Mouse (Mus musculus): ENCODE data around the gene Rptor. TPM values are rescaled to one million over a fixed set of nuclear protein-coding genes. Genes with fewer than 3 reads are reported as not detected.

Rptor gene
- polyA plus RNA-seq, 1 experiment from 2014 or later = 18.6 TPM

GRCm38 (mm10) chr11:119707259-119707658 is 104.6 kb downstream of the Rptor start:
- H3K4me3 ChIP-seq (ENCODE audit: inconsistent target) = no peak overlapping the region
- H3K27ac ChIP-seq = no peak overlapping the region
- peaks cover 44% of the 10 kb centered on the region for H3K79me2 ChIP-seq (ENCODE audit: inconsistent target)
- no peaks in the 10 kb centered on the region for H3K36me3 ChIP-seq (ENCODE audit: inconsistent target)
- WGBS (ENCODE audit: missing documents) = 79% methylated on average over 1 of the region's 1 CpGs

DNA sequence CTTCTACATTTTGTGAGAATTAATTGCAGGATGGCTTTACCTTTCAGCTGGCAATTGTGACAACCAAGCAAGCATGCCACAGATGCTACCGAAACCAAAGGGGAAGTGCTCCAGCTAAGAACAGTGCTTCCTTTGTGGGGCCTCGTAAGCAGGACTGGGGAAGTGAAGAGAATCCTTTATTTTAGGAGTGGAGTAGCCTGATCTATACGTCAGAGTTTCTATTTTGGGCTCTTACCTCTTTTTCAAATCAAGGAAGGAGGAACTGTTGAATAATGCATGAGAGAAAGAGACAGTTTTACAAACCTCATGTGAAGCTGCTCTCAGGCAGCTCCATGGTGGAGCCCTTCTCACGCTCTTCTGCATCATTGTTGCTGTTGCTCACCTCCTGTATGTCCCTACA is 106.5 kb downstream of the Rptor start:
- H3K27ac ChIP-seq = peak overlapping the region; percentile 88
- peaks cover 64% of the 10 kb centered on the region for H3K79me2 ChIP-seq (ENCODE audit: inconsistent target)
- H3K4me3 ChIP-seq (ENCODE audit: inconsistent target) = no peak overlapping the region
- H3K36me3 ChIP-seq (ENCODE audit: inconsistent target) = no peaks in the 10 kb centered on the region
- 10% methylated on average over 4 of the region's 4 CpGs for WGBS (ENCODE audit: missing documents)

GRCm38 (mm10) chr11:119710338-119710737 is 107.6 kb downstream of the Rptor start:
- no peak overlapping the region for H3K4me3 ChIP-seq (ENCODE audit: inconsistent target)
- H3K36me3 ChIP-seq (ENCODE audit: inconsistent target) = no peaks in the 10 kb centered on the region
- peak overlapping the region; percentile 88 for H3K27ac ChIP-seq
- WGBS (ENCODE audit: missing documents) = 97% methylated on average over 3 of the region's 3 CpGs
- peaks cover 74% of the 10 kb centered on the region for H3K79me2 ChIP-seq (ENCODE audit: inconsistent target)

DNA sequence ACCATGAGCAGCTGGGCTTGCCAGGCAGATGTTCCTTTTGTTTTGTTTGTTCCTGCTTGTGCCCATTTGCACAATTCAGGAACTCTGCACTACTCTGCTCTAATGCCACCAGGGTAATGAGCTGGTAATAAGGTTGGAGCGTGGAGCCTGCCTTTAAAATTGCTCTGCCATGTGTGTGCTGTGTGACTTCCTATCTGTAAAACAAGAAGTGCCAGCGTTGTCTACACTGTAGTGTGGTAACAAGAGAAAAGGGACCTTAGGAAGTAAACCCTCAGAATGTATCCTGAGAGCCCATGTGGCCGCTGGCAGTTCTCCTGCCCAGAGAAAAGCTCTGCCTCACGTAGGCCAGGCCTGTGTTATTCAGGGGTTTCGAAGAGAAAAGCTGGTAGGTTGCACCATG is 108.1 kb downstream of the Rptor start:
- Histone ChIP-seq H3K79me2 (ENCODE audit: inconsistent target) (peaks cover 71% of the 10 kb centered on the region), H3K4me3 (ENCODE audit: inconsistent target) (no peak overlapping the region), H3K27ac (peak overlapping the region; percentile 88), H3K36me3 (ENCODE audit: inconsistent target) (no peaks in the 10 kb centered on the region)
- 9% methylated on average over 5 of the region's 5 CpGs for WGBS (ENCODE audit: missing documents)

- Histone ChIP-seq H3K27ac (no peak overlapping the region), H3K79me2 (ENCODE audit: inconsistent target) (peaks cover 84% of the 10 kb centered on the region), H3K4me3 (ENCODE audit: inconsistent target) (no peak overlapping the region), H3K36me3 (ENCODE audit: inconsistent target) (no peaks in the 10 kb centered on the region)
- 84% methylated on average over 5 of the region's 5 CpGs for WGBS (ENCODE audit: missing documents)
These were observed 112.7 kb downstream of the Rptor start for GRCm38 (mm10) chr11:119715437-119715836.

DNA sequence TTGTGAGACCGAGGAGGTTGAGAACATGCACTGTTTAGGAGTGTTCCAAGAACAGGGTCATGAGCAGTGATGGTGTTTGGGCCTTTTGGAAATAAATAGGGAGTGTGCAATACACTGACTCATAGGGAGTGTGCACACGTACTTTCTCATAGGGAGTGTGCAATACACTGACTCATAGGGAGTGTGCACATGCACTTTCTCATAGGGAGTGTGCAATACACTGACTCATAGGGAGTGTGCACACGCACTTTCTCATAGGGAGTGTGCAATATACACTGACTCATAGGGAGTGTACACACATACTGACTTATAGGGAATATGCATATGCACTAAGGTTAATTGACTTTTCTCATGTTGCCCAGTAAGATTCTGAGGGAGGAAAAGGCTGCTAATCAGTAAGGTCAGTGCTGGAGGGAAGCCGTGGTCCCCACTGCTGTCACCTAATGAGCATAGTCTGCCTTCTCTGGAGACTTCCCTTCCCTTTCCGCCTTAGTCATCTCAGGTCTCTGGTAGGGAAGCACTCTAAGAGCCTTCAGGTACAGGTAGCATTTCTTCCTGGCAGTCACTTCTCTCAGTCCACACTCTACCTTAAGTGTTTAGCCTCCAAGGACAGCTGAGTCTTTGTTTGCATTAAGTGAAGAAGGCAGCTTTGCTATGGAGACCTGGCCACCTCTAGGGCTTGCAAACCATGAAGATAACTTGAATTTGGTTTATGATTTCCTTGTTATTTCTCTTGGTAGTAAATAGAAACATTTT is 113.3 kb downstream of the Rptor start:
- 82% methylated on average over 4 of the region's 5 CpGs for WGBS (ENCODE audit: missing documents)
- no peaks in the 10 kb centered on the region for H3K36me3 ChIP-seq (ENCODE audit: inconsistent target)
- no peak overlapping the region for H3K4me3 ChIP-seq (ENCODE audit: inconsistent target)
- no peak overlapping the region for H3K27ac ChIP-seq
- H3K79me2 ChIP-seq (ENCODE audit: inconsistent target) = peaks cover 89% of the 10 kb centered on the region

DNA sequence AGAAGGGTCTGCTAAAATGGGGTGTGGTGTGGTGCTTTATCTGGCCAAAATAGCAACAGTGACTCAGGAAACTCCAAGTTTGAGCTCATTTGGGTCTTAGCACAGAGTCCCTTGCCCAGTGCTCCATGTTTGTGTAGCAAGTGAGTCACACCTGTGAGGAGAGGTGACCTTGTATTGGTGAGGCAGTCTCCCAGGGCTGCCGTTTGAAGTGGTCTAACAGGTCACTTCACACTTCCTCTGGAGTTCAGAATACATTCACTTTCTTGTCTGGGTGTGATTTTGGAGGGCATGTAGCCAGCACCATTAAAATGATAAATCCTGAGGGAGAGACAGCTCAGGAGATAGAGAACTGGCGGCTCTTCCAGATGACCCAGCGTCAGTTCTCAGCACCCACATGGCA is 115.4 kb downstream of the Rptor start:
- Histone ChIP-seq H3K36me3 (ENCODE audit: inconsistent target) (no peaks in the 10 kb centered on the region), H3K27ac (no peak overlapping the region), H3K4me3 (ENCODE audit: inconsistent target) (no peak overlapping the region), H3K79me2 (ENCODE audit: inconsistent target) (peaks cover 84% of the 10 kb centered on the region)
- WGBS (ENCODE audit: missing documents) = 100% methylated on average over 2 of the region's 3 CpGs

- H3K36me3 ChIP-seq (ENCODE audit: inconsistent target) = peaks cover 7% of the 10 kb centered on the region; the same call in 1 of the 2 replicates
- H3K27ac ChIP-seq = no peak overlapping the region
- H3K4me3 ChIP-seq (ENCODE audit: inconsistent target) = no peak overlapping the region
- H3K79me2 ChIP-seq (ENCODE audit: inconsistent target) = peaks cover 63% of the 10 kb centered on the region
- WGBS (ENCODE audit: missing documents) = 90% methylated on average over 9 of the region's 9 CpGs
These were observed 117.7 kb downstream of the Rptor start for GRCm38 (mm10) chr11:119720101-119721048.

- WGBS (ENCODE audit: missing documents) = 89% methylated on average over 9 of the region's 9 CpGs
- Histone ChIP-seq H3K79me2 (ENCODE audit: inconsistent target) (peaks cover 25% of the 10 kb centered on the region), H3K4me3 (ENCODE audit: inconsistent target) (no peak overlapping the region), H3K36me3 (ENCODE audit: inconsistent target) (peaks cover 12% of the 10 kb centered on the region; the same call in 1 of the 2 replicates), H3K27ac (no peak overlapping the region)
These were observed 122.0 kb downstream of the Rptor start for GRCm38 (mm10) chr11:119724709-119725108.

DNA sequence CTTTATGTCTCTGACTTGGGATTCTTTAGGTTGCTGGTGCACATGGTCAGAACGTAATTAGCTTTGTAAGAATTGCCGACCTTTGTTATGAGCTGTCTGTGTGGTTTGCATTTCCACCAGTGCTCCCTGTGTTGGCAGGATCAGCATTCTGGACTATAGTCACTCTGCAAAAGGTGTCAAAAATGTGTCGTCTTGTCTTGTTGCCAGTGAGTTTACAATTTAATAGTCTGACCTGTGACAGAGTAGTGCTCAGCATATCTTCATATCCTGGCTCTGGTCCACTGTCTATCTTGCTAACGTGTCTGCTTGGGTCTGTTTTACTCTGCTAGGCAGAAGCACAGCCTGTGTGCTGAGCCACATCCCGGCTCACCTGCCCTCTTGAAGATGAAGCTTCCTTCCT is 128.7 kb downstream of the Rptor start:
- H3K79me2 ChIP-seq (ENCODE audit: inconsistent target) = peaks cover 68% of the 10 kb centered on the region; the same call in 1 of the 2 replicates
- H3K27ac ChIP-seq = no peak overlapping the region
- WGBS (ENCODE audit: missing documents) = 95% methylated on average over 5 of the region's 5 CpGs
- no peak overlapping the region for H3K4me3 ChIP-seq (ENCODE audit: inconsistent target)
- no peaks in the 10 kb centered on the region for H3K36me3 ChIP-seq (ENCODE audit: inconsistent target)

GRCm38 (mm10) chr11:119732362-119732761 is 129.7 kb downstream of the Rptor start:
- WGBS (ENCODE audit: missing documents) = 100% methylated on average over 1 of the region's 1 CpGs
- Histone ChIP-seq H3K4me3 (ENCODE audit: inconsistent target) (no peak overlapping the region), H3K36me3 (ENCODE audit: inconsistent target) (no peaks in the 10 kb centered on the region), H3K79me2 (ENCODE audit: inconsistent target) (peaks cover 78% of the 10 kb centered on the region; the same call in 1 of the 2 replicates), H3K27ac (no peak overlapping the region)

GRCm38 (mm10) chr11:119732961-119733656 is 130.4 kb downstream of the Rptor start:
- Histone ChIP-seq H3K4me3 (ENCODE audit: inconsistent target) (no peak overlapping the region), H3K36me3 (ENCODE audit: inconsistent target) (no peaks in the 10 kb centered on the region), H3K79me2 (ENCODE audit: inconsistent target) (peaks cover 85% of the 10 kb centered on the region; the same call in 1 of the 2 replicates), H3K27ac (no peak overlapping the region)
- 65% methylated on average over 4 of the region's 4 CpGs for WGBS (ENCODE audit: missing documents)

- WGBS (ENCODE audit: missing documents) = 99% methylated on average over 7 of the region's 7 CpGs
- H3K4me3 ChIP-seq (ENCODE audit: inconsistent target) = no peak overlapping the region
- no peak overlapping the region for H3K27ac ChIP-seq
- no peaks in the 10 kb centered on the region for H3K36me3 ChIP-seq (ENCODE audit: inconsistent target)
- H3K79me2 ChIP-seq (ENCODE audit: inconsistent target) = peaks cover 91% of the 10 kb centered on the region; the same call in 1 of the 2 replicates
These were observed 130.9 kb downstream of the Rptor start for GRCm38 (mm10) chr11:119733657-119733990.

DNA sequence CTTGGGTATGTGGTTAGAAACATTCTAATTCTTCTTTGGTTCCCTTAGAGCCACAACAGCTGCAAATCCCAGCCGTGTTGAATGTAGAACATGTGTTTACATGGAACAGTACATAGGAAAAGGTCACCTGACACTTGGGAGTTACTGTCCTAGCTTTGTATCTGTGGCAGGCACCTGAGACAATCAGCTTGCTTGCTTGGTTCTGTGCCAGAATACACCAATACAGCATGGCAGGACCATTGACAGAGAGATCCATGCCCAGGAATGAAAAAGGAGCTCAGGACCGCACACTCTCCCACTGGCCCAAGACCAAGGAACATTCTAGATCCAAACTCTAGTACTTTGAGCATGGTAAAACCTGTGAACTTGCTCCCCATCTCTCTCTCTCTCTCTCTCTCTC is 132.4 kb downstream of the Rptor start:
- H3K79me2 ChIP-seq (ENCODE audit: inconsistent target) = peaks cover 99% of the 10 kb centered on the region; the same call in 1 of the 2 replicates
- no peak overlapping the region for H3K27ac ChIP-seq
- no peaks in the 10 kb centered on the region for H3K36me3 ChIP-seq (ENCODE audit: inconsistent target)
- H3K4me3 ChIP-seq (ENCODE audit: inconsistent target) = no peak overlapping the region
- 92% methylated on average over 2 of the region's 2 CpGs for WGBS (ENCODE audit: missing documents)

All from macrophage (primary cell).